Mouse (Mus musculus) spleen, adult 10 weeks (tissue): ENCODE measurements around the gene Serpina3i. TPM values are rescaled to one million over a fixed set of nuclear protein-coding genes. Genes with fewer than 3 reads are reported as not detected.

ENCODE experiments used
- polyA plus RNA-seq: library from polyadenylated mRNA; stranded (reverse); fragments of 350-450 nt; fragmentation: Illumina TruSeq; extraction: RNeasy Lipid Tissue Mini Kit (QIAGEN cat#74804); gene quantifications from one replicate; pipeline ENCODE4 v1.2.3, GENCODE M21; 2015; ENCODE audit warnings: low replicate concordance; ENCODE audit not compliant: insufficient read depth

The Serpina3i gene
- 2.7 TPM for polyA plus RNA-seq

DNA sequence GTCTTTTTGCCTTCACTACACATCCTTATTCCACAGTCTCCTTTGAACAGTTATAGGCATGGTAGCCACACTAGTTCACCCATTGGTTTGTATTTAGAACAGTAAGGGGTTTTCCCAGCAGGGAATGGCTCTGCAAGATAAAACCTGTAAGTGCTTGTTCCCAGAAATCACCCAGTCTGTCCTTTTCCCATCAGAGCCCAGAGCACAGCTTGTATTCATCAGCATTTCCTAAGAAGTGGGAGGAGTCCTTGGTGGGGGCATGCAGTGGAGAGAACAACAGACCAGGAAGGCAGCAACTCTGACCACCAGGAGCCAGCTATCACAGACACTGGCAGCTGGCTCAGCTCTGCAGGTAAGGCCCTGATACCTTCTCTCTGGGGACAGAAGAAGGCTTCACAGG, at the start of gene Serpina3i:
Gene Serpina3i (plus strand): TSS at position 260 of the 400 bp plus-strand sequence.

DNA sequence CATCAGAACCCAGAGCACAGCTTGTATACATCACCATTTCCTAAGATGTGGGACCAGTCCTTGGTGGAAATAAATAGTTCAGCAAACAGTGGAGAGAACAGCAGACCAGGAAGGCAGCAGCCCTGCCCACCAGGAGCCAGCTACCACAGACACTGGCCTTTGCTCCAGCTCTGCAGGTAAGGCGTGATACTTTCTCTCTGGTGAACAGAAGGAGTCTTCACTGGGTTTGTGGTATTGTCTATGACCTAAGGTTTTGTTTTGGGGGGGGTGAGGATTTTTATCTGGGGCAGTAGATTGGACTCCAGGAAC, 48.5 kb upstream of the Serpina3i start, which contains the start of gene Serpina3f:
Gene Serpina3f (plus strand): TSS at position 100 of the 309 bp plus-strand sequence.

DNA sequence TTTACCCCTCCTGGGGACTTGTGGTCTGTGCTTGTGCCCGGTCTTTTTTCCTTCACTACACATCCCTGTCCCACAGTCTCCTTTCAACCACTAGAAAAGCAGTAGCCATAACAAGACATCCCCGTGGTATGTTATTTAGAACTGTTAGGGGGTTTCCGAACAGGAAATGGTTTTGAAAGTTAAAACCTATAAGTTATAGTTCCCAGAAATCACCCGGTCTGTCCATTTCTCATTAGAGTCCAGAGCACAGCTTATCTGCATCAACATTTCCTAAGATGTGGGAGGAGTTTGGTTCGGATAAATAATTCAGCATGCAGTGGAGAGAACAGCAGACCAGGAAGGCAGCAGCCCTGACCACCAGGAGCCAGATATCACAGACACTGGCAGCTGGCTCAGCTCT, 27.0 kb upstream of the Serpina3i start, which contains the start of gene Serpina3g:
Gene Serpina3g (plus strand): TSS at position 331 of the 400 bp plus-strand sequence.

DNA sequence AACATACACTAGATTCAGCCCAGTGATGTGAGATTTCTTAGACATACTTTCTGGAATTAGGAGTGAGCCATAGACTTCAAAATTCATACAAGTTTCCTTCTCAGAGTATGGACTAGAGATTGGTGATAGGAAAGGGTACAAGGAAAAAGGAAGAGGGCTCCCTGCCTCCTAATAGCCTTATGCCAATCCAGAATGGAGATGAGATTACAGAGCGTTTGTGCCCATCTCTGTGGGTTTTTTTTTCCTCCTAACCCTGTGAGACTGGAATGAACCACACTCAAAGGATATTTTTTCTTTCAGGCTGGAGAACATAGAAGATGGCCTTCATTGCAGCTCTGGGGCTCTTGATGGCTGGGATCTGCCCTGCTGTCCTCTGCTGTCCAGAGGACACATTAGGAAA, 51.3 kb downstream of the Serpina3i start, which contains the start of gene Serpina3j:
Gene Serpina3j (plus strand): TSS at position 301 of the 400 bp plus-strand sequence.

Other genes starting within 250 kb of the Serpina3i start
- 0.15 TPM for gene Serpina9, start 249.4 kb upstream of the Serpina3i start, polyA plus RNA-seq
- gene Serpina12, start 218.7 kb upstream of the Serpina3i start, polyA plus RNA-seq = 0.23 TPM
- gene Serpina5, start 162.0 kb upstream of the Serpina3i start, polyA plus RNA-seq = not detected
- not detected for gene Serpina3a, start 150.4 kb upstream of the Serpina3i start, polyA plus RNA-seq
- gene Serpina3b, start 135.1 kb upstream of the Serpina3i start, polyA plus RNA-seq = 0.65 TPM
- gene Serpina3c, start 109.3 kb upstream of the Serpina3i start, polyA plus RNA-seq = 1.0 TPM
- 16.8 TPM for gene Serpina3f, start 48.6 kb upstream of the Serpina3i start, polyA plus RNA-seq
- gene Serpina3g, start 26.9 kb upstream of the Serpina3i start, polyA plus RNA-seq = 257 TPM
- gene Serpina3j, start 51.4 kb downstream of the Serpina3i start, polyA plus RNA-seq = not detected
- not detected for gene Serpina3k, start 75.4 kb downstream of the Serpina3i start, polyA plus RNA-seq
- 0.28 TPM for gene Serpina3m, start 75.4 kb downstream of the Serpina3i start, polyA plus RNA-seq
- gene Serpina3n, start 143.6 kb downstream of the Serpina3i start, polyA plus RNA-seq = 34.0 TPM
- not detected for gene Gsc, start 210.2 kb downstream of the Serpina3i start, polyA plus RNA-seq